Mouse (Mus musculus) megakaryocyte, embryonic 14.5 days (primary cell): ENCODE data around the gene Pck2.

Experiments
- FLI1 ChIP-seq: IDR thresholded peaks from 2 replicates; pipeline ENCODE4 v1.6.1; 2012; ENCODE audit warnings: low read length, inconsistent platforms, mixed read lengths
- GATA1 ChIP-seq: IDR thresholded peaks from 3 replicates; pipeline ENCODE4 v1.6.1; 2012; ENCODE audit warnings: mixed read lengths, low read length, inconsistent platforms, borderline replicate concordance

DNA sequence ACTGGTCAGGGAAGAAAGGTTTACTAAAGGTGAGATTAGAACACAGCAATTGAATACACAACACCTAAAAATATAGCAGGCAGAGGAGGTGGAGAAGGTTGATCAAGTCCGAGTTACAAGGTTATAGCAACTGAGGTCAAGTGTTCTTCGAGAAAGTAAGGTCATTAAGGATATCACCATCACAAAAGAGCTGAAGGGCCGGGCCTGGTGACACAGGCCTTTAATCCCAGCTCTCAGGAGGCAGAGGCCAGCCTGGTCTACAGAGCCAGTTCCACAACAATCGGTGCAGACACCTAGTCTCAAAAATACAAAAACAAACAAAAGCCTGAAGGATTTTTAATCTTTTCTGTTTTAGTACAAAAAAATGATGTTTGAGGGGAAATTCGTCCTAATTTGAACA, 11.3 kb downstream of the Pck2 start:
- TF ChIP-seq GATA1, result no peak
- TF ChIP-seq FLI1, result no peak
